Mouse (Mus musculus): ENCODE results near the gene Scn4a. TPM values are rescaled to one million over a fixed set of nuclear protein-coding genes. Genes with fewer than 3 reads are reported as not detected.

Gene Scn4a
- polyA plus RNA-seq, 1 experiment from 2014 or later, result not detected

GRCm38 (mm10) chr11:106286206-106286605 is 66.9 kb downstream of the Scn4a start:
- Histone ChIP-seq H3K4me3 (ENCODE audit: low read depth, low read length) (no peak overlapping the region), H3K9ac (replicated peaks; ENCODE audit: low read depth, low read length) (no peak overlapping the region), H3K4me1 (ENCODE audit: control insufficient read depth, insufficient read depth, low read length) (no peaks in the 10 kb centered on the region), H3K27me3 (ENCODE audit: control insufficient read depth, insufficient read depth, low read length) (no peaks in the 10 kb centered on the region), H3K4me2 (replicated peaks; ENCODE audit: low read depth, low read length) (no peak overlapping the region), H3K36me3 (ENCODE audit: control insufficient read depth, insufficient read depth, low read length) (no peaks in the 10 kb centered on the region), H3K9me3 (ENCODE audit: control insufficient read depth, low read depth, low read length) (no peaks in the 10 kb centered on the region), H3K27ac (ENCODE audit: low read length) (no peak overlapping the region)
- 89% methylated on average over 7 of the region's 7 CpGs for WGBS
- ATAC-seq (ENCODE audit: insufficient number of reproducible peaks, insufficient read depth, low FRiP score, low read depth), result no peak

GRCm38 (mm10) chr11:106284126-106284525 is 69.0 kb downstream of the Scn4a start:
- ATAC-seq (ENCODE audit: insufficient number of reproducible peaks, insufficient read depth, low FRiP score, low read depth), result no peak
- no peak overlapping the region for H3K4me3 ChIP-seq (ENCODE audit: low read depth, low read length)
- no peaks in the 10 kb centered on the region for H3K9me3 ChIP-seq (ENCODE audit: control insufficient read depth, low read depth, low read length)
- 72% methylated on average over 8 of the region's 8 CpGs for WGBS
- no peaks in the 10 kb centered on the region for H3K4me1 ChIP-seq (ENCODE audit: control insufficient read depth, insufficient read depth, low read length)
- H3K4me2 ChIP-seq (replicated peaks; ENCODE audit: low read depth, low read length), result no peak overlapping the region
- no peaks in the 10 kb centered on the region for H3K36me3 ChIP-seq (ENCODE audit: control insufficient read depth, insufficient read depth, low read length)
- H3K9ac ChIP-seq (replicated peaks; ENCODE audit: low read depth, low read length), result no peak overlapping the region
- no peak overlapping the region for H3K27ac ChIP-seq (ENCODE audit: low read length)
- H3K27me3 ChIP-seq (ENCODE audit: control insufficient read depth, insufficient read depth, low read length), result no peaks in the 10 kb centered on the region

- H3K27ac ChIP-seq (ENCODE audit: low read length), result no peak overlapping the region
- WGBS, result 78% methylated on average over 4 of the region's 4 CpGs
- no peaks in the 10 kb centered on the region for H3K4me1 ChIP-seq (ENCODE audit: control insufficient read depth, insufficient read depth, low read length)
- H3K27me3 ChIP-seq (ENCODE audit: control insufficient read depth, insufficient read depth, low read length), result no peaks in the 10 kb centered on the region
- H3K9ac ChIP-seq (replicated peaks; ENCODE audit: low read depth, low read length), result no peak overlapping the region
- no peak overlapping the region for H3K4me3 ChIP-seq (ENCODE audit: low read depth, low read length)
- no peaks in the 10 kb centered on the region for H3K9me3 ChIP-seq (ENCODE audit: control insufficient read depth, low read depth, low read length)
- no peaks in the 10 kb centered on the region for H3K36me3 ChIP-seq (ENCODE audit: control insufficient read depth, insufficient read depth, low read length)
- ATAC-seq (ENCODE audit: insufficient number of reproducible peaks, insufficient read depth, low FRiP score, low read depth), result no peak
- no peak overlapping the region for H3K4me2 ChIP-seq (replicated peaks; ENCODE audit: low read depth, low read length)
Measured at GRCm38 (mm10) chr11:106283371-106283770, 69.7 kb downstream of the Scn4a start.

- Histone ChIP-seq H3K36me3 (ENCODE audit: control insufficient read depth, insufficient read depth, low read length) (no peaks in the 10 kb centered on the region), H3K4me1 (ENCODE audit: control insufficient read depth, insufficient read depth, low read length) (no peaks in the 10 kb centered on the region), H3K27me3 (ENCODE audit: control insufficient read depth, insufficient read depth, low read length) (no peaks in the 10 kb centered on the region), H3K9me3 (ENCODE audit: control insufficient read depth, low read depth, low read length) (no peaks in the 10 kb centered on the region), H3K4me3 (ENCODE audit: low read depth, low read length) (no peak overlapping the region), H3K27ac (ENCODE audit: low read length) (no peak overlapping the region), H3K9ac (replicated peaks; ENCODE audit: low read depth, low read length) (no peak overlapping the region), H3K4me2 (replicated peaks; ENCODE audit: low read depth, low read length) (no peak overlapping the region)
- 82% methylated on average over 6 of the region's 6 CpGs for WGBS
- no peak for ATAC-seq (ENCODE audit: insufficient number of reproducible peaks, insufficient read depth, low FRiP score, low read depth)
Measured at GRCm38 (mm10) chr11:106282452-106282851, 70.6 kb downstream of the Scn4a start.

GRCm38 (mm10) chr11:106276454-106276853 is 76.6 kb downstream of the Scn4a start, which contains the start of gene Tcam1:
TSS of gene Tcam1 (plus strand) at chr11:106276672.
- Histone ChIP-seq H3K9ac (replicated peaks; ENCODE audit: low read depth, low read length) (no peak within 1 kb of the TSS), H3K36me3 (ENCODE audit: control insufficient read depth, insufficient read depth, low read length) (no peaks in the 10 kb centered on the region), H3K4me2 (replicated peaks; ENCODE audit: low read depth, low read length) (peak within 1 kb of the TSS; percentile 36), H3K9me3 (ENCODE audit: control insufficient read depth, low read depth, low read length) (no peaks in the 10 kb centered on the region), H3K27ac (ENCODE audit: low read length) (no peak within 1 kb of the TSS), H3K27me3 (ENCODE audit: control insufficient read depth, insufficient read depth, low read length) (no peaks in the 10 kb centered on the region), H3K4me3 (ENCODE audit: low read depth, low read length) (no peak within 1 kb of the TSS; the same call in 1 of the 2 replicates), H3K4me1 (ENCODE audit: control insufficient read depth, insufficient read depth, low read length) (peaks cover 14% of the 10 kb centered on the region; the same call in 1 of the 2 replicates)
- WGBS, result 4% methylated on average over 25 of the region's 25 CpGs
- peak; percentile 40; the same call in 1 of the 2 replicates for ATAC-seq (ENCODE audit: insufficient number of reproducible peaks, insufficient read depth, low FRiP score, low read depth)

- Histone ChIP-seq H3K36me3 (ENCODE audit: control insufficient read depth, insufficient read depth, low read length) (no peaks in the 10 kb centered on the region; the same call in 1 of the 2 replicates), H3K9ac (replicated peaks; ENCODE audit: low read depth, low read length) (no peak overlapping the region), H3K27ac (ENCODE audit: low read length) (peak overlapping the region; percentile 60; the same call in 1 of the 2 replicates), H3K4me1 (ENCODE audit: control insufficient read depth, insufficient read depth, low read length) (peaks cover 25% of the 10 kb centered on the region; the same call in 1 of the 2 replicates), H3K27me3 (ENCODE audit: control insufficient read depth, insufficient read depth, low read length) (no peaks in the 10 kb centered on the region), H3K9me3 (ENCODE audit: control insufficient read depth, low read depth, low read length) (no peaks in the 10 kb centered on the region), H3K4me3 (ENCODE audit: low read depth, low read length) (no peak overlapping the region), H3K4me2 (replicated peaks; ENCODE audit: low read depth, low read length) (no peak overlapping the region)
- WGBS, result 43% methylated on average over 7 of the region's 7 CpGs
- no peak for ATAC-seq (ENCODE audit: insufficient number of reproducible peaks, insufficient read depth, low FRiP score, low read depth)
Measured at GRCm38 (mm10) chr11:106274971-106275411, 78.1 kb downstream of the Scn4a start.

- H3K27ac ChIP-seq (ENCODE audit: low read length), result peak overlapping the region; percentile 60; the same call in 1 of the 2 replicates
- no peak overlapping the region for H3K4me3 ChIP-seq (ENCODE audit: low read depth, low read length)
- H3K4me2 ChIP-seq (replicated peaks; ENCODE audit: low read depth, low read length), result no peak overlapping the region
- no peaks in the 10 kb centered on the region for H3K27me3 ChIP-seq (ENCODE audit: control insufficient read depth, insufficient read depth, low read length)
- H3K9me3 ChIP-seq (ENCODE audit: control insufficient read depth, low read depth, low read length), result no peaks in the 10 kb centered on the region
- no peak for ATAC-seq (ENCODE audit: insufficient number of reproducible peaks, insufficient read depth, low FRiP score, low read depth)
- 86% methylated on average over 1 of the region's 1 CpGs for WGBS
- no peak overlapping the region for H3K9ac ChIP-seq (replicated peaks; ENCODE audit: low read depth, low read length)
- H3K4me1 ChIP-seq (ENCODE audit: control insufficient read depth, insufficient read depth, low read length), result peaks cover 28% of the 10 kb centered on the region; the same call in 1 of the 2 replicates
- no peaks in the 10 kb centered on the region; the same call in 1 of the 2 replicates for H3K36me3 ChIP-seq (ENCODE audit: control insufficient read depth, insufficient read depth, low read length)
Measured at GRCm38 (mm10) chr11:106274374-106274773, 78.7 kb downstream of the Scn4a start.

- WGBS, result 95% methylated on average over 6 of the region's 6 CpGs
- Histone ChIP-seq H3K9me3 (ENCODE audit: control insufficient read depth, low read depth, low read length) (no peaks in the 10 kb centered on the region), H3K9ac (replicated peaks; ENCODE audit: low read depth, low read length) (no peak overlapping the region), H3K36me3 (ENCODE audit: control insufficient read depth, insufficient read depth, low read length) (no peaks in the 10 kb centered on the region; the same call in 1 of the 2 replicates), H3K27me3 (ENCODE audit: control insufficient read depth, insufficient read depth, low read length) (no peaks in the 10 kb centered on the region), H3K27ac (ENCODE audit: low read length) (no peak overlapping the region; the same call in 1 of the 2 replicates), H3K4me1 (ENCODE audit: control insufficient read depth, insufficient read depth, low read length) (peaks cover 33% of the 10 kb centered on the region), H3K4me3 (ENCODE audit: low read depth, low read length) (peak overlapping the region; percentile 99; the same call in 1 of the 2 replicates), H3K4me2 (replicated peaks; ENCODE audit: low read depth, low read length) (peak overlapping the region; percentile 86; the same call in 1 of the 2 replicates)
- ATAC-seq (ENCODE audit: insufficient number of reproducible peaks, insufficient read depth, low FRiP score, low read depth), result no peak
Measured at GRCm38 (mm10) chr11:106273811-106274210, 79.3 kb downstream of the Scn4a start.

- H3K9me3 ChIP-seq (ENCODE audit: control insufficient read depth, low read depth, low read length), result no peaks in the 10 kb centered on the region
- peaks cover 38% of the 10 kb centered on the region for H3K4me1 ChIP-seq (ENCODE audit: control insufficient read depth, insufficient read depth, low read length)
- peak overlapping the region; percentile 99 for H3K4me3 ChIP-seq (ENCODE audit: low read depth, low read length)
- peak overlapping the region; percentile 55; the same call in 1 of the 2 replicates for H3K9ac ChIP-seq (replicated peaks; ENCODE audit: low read depth, low read length)
- WGBS, result 7% methylated on average over 16 of the region's 16 CpGs
- no peaks in the 10 kb centered on the region for H3K27me3 ChIP-seq (ENCODE audit: control insufficient read depth, insufficient read depth, low read length)
- no peak; the same call in 1 of the 2 replicates for ATAC-seq (ENCODE audit: insufficient number of reproducible peaks, insufficient read depth, low FRiP score, low read depth)
- H3K36me3 ChIP-seq (ENCODE audit: control insufficient read depth, insufficient read depth, low read length), result no peaks in the 10 kb centered on the region; the same call in 1 of the 2 replicates
- peak overlapping the region; percentile 75; the same call in 1 of the 2 replicates for H3K27ac ChIP-seq (ENCODE audit: low read length)
- peak overlapping the region; percentile 86 for H3K4me2 ChIP-seq (replicated peaks; ENCODE audit: low read depth, low read length)
Measured at GRCm38 (mm10) chr11:106273311-106273684, 79.8 kb downstream of the Scn4a start.
